Mouse (Mus musculus) c-Kit-positive CD71-negative TER-119-negative erythroid progenitor cells, embryonic 14.5 days (primary cell): ENCODE measurements around the gene Amotl1.
"Not testable (repeated sequence)": the region's sequence is repeated elsewhere in the genome, so short reads cannot be mapped to it uniquely, and the experiment has no call there.

ENCODE experiments used
- DNase-seq: peaks from one replicate; pipeline ENCODE4 v3.0.0-alpha.2; 2013; ENCODE audit warnings: low read depth

Amotl1 gene

DNA sequence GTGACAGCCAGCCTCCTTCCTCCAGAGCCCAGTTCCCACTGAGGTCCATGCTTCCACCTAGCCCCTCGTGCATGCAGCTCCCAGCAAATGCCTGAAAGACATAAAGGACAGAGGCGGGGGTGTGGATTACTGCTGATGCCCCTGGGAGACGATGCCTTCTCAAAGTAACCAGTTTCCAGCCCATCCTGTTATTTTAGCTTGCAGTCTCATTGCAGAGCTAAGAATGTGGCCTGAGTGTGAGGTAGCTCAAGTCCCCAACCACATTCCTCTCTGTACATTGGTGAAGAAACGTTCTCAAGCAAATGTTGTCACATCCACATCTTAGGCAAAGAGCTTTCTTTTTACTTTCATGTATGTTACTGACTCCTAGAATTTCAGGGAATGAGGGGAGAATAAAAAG, at the start of gene Amotl1:
Gene Amotl1 (minus strand): TSS at position 101 of the 400 bp plus-strand sequence.
- no peak for DNase-seq

DNA sequence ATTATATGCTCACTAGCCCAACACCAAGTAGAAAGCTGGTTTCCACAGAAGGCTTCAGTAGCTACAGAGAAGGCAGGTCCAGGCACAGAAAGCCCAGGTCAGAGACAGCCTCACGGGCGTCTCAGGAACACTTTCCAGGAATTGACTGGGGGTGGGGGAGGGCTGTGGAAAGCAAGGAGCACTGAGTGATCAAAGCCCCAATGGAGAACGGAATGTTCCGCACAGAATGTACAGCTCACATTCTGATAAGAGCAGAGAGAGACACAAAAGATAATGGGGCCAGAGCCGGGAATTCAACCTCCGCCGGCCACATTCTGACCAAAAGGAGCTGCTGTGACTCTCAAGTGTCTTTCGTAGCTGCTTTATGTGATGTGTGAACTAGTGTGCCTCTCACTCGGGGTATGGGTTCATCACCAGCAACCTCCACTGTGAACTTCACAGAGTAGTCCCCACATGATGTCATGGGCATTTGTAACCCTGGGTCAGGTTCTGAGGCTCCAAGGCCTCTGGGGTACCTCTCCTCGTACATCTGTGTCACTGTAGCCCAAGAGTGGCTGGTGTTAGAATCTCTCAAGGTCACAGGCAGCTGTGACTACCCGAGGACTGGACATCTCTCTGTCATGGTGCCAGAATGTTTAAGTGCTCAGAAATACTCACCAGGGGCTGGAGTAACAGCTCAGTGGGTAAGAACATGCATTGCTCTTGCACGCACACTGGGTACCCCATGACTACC, 44.7 kb upstream of the Amotl1 start:
- DNase-seq: no peak

DNA sequence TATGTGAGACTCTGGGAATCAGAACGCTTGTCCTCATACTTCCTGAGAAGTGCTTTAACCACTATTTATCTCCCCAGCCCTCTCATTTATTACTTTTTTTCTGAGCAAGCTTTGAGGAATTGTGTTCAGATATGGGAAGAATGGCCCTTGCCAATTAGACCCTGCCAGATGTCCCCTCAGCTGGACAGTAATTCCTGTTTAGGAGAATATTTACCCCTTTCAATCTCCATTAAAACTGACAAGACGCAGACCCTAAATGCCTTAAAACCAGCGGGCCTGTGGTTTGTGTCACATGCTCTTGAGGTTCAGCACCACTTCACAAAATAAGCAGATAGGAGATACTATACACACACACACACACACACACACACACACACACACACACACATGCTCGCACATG, 39.5 kb upstream of the Amotl1 start:
- no peak for DNase-seq

DNA sequence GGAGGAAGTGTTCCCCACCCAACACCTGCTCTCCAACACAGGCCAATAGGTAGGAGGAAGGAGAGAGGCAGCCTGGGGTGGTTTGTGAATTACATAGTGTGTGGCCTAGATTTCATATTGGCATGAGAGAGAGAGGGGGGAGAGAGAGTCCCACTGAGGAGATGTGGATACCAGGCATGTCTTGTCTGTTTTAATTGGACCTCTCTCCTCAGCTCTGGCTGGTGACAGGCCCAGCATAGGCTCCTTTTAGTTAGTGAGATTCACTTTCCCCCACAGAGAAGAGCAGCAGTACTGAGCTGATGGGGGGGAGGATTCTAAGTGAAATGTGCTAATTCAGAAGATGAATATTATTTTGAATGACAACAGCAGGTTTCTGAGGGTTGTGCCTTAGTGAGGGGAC, 37.9 kb upstream of the Amotl1 start:
- no peak for DNase-seq

DNA sequence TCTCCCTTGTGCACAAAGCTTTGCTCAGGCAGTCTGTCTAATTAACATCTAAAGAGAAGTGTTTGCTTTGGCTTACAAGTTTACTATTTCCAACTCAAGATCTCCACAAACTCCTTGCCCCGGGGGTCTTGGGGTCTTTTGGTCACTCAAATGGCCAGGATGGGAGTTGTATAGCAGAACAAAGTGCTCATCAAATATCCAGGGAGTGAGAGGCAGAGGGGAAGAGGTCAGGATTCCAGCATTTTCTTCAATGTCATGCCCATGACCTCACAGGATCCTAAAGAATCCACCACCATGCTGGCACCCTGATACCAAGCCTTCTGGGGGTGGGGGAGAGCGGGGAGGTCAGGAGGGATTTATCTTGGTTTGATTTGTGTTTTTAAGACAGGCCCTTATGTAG, 35.7 kb upstream of the Amotl1 start:
- no peak for DNase-seq

DNA sequence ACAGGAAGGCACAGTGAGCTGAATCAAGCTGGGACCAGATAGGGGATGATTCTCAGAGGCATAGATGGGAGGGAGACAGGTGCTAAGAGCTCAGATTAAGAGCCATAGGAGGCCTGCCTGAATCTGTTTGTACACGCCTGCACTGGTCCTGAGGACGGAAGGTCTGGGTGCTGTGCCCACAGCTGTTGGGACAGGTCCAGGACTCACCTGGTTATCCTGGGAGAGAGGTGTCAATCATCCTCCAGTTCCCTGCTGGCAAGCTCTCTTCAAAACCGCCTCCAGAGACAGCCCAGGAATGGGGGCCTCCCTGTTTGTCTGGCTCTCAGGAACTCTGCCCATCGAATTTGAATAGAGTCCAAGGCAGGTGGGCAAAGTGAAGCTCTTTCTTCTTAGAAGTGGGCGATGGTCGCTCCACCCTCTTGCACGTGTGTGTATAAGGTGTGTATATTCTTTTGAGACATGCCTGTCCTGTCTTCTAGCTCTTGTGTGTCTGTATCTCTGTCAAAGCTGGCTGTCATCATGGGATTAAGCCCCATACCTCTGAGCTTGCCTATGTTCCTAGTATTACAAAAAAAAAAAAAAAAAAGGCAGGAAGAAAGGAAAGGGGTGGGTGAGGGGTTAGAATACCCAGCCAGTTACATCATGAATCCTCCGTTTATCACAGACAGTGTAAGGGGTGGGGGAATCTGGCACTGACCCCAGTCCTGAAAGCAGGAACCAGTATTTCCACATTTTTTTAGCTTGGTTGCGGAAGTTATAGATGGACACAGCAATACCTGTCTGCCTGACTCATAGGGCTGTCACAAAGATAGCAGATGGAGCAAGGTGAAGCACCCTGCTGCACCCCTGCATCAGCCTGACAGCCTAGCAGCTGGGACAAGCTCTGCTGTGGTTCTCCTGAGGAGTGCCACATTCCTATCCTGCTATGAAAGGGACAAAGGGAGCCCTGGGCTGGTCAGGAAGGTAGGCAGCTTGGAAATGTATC, 31.1 kb upstream of the Amotl1 start:
- no peak for DNase-seq

DNA sequence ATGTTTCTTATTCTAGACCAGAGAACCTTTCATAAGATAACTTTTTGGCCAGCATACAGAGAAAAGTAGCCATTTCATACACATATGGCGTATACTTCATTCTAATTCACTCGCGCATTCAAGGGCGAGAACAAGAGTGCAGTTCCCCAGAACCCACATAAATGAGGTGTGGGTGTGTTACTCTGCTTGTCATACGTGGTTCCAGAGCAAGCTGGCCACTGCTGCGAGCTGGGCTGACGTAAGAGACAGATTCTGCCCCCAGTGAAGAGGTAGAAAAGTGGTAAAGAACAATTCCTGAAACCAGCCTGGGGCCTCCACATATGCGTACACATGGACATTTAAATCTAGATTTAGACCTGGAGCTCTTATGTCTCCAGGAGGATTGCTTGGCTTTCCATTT, 29.6 kb upstream of the Amotl1 start:
- no peak for DNase-seq

DNA sequence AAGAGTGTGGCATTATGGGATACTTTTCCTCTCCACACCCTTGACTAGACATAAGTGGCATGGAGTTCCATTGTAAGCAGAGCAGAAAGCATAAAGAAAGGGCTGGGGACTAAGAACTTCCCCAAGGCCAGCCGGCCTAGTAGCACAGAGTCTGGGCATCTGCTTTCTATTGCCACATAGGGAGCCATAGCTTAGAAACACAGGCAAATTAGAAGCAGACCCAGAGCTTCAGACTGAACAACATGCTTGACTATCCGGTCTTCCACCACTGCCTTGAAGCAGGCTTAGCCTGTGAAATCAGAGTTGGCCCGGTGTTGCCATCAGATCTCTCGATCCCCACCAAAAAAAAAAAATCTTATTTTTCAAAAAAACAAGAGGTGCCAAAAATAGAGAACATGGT, 28.3 kb upstream of the Amotl1 start:
- no peak for DNase-seq

DNA sequence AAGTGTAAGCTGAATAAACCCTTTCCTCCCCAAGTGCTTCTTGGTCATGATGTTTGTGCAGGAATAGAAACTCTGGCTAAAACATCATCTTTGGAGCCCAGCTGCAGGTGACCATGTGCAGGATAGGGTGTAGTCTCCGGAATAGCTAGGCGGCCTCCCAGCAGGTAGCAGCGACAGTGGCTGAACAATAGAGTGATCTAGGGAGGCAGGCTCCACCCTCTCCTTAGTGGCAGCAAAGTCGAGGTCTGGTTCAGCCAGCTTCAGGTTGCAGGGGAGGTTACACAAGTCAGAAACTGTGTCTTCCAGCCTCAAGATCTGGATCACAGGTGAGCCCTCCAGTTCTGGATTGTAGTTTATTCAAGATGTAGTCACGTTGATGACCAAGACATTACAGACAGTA, 27.1 kb upstream of the Amotl1 start:
- not testable (repeated sequence) for DNase-seq

DNA sequence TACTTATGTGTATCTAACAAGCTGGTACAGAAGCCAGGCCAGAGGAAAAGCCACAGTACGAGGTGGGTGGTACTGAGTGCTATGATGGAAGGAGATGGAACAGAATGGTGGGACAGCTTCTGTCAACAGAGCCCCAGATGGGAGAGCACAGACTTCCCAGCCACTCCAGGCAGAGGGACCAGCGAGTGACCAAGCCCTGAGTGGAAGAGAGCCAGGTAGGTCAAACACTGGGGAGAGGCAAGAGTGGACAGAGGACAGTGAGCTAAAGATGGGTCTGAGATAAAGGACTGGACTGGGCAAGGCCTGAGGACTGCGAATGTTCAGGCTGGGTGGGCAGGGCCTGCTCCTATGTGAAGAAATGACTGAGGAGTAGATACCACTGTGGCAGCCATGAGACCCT, 23.5 kb upstream of the Amotl1 start:
- DNase-seq: no peak

DNA sequence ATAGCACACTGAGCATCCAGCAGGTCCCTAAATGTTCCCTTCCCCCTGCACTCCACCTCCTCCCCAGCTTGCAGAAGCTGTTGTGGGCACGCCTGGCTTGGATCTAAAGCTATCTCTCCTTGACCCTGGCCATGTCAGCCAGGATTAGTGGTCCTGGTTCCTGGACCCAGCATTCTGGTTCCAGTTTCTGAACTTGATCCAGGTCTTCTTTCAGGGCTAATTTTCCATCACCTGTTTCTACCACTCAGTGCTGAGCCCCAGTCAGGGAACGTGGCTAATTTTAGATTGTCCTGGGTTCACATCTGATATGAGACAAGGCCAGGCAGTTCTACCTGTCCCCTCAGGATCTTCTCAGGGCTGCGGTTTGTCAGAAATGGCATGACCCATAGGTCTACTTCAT, 21.2 kb upstream of the Amotl1 start:
- DNase-seq: no peak

DNA sequence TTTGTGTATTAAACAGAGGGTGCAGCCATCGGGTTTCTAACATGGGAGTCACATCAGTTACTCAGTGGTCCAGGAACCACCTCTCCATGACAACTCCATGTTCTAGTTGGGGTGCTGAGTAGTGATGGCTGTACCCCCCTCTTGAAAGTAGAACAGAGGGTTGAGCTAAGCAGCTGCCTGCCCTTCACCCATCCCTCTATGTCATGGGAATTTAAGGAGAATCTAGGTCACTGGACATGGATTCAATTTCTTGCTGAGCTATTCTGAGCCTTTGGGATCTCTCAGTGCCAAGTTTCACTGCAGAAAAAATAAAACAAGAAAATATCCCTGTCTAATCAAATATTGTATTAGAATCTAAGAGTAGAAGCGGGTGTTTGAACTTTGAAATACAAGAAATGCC, 18.7 kb upstream of the Amotl1 start:
- DNase-seq: no peak

DNA sequence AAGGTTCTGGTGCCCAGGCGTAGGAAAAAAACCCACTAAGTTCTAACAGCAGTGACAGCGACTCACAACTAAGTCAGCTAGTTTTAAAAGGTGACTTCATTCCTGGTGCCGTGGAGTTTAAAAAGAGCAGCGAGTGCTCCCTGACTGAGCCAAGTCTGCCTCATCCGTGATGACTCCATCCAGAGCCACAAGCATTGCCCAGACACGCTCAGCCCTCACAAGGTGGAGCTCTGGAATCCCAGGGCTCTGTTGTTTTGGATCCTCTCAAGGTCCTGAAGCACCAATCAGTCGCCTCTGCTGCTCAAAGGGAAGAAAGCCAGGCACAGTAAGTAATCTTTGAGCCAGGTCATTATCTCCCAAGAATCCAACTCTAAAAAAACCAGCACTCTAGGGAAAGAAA, 18.0 kb upstream of the Amotl1 start:
- no peak for DNase-seq

DNA sequence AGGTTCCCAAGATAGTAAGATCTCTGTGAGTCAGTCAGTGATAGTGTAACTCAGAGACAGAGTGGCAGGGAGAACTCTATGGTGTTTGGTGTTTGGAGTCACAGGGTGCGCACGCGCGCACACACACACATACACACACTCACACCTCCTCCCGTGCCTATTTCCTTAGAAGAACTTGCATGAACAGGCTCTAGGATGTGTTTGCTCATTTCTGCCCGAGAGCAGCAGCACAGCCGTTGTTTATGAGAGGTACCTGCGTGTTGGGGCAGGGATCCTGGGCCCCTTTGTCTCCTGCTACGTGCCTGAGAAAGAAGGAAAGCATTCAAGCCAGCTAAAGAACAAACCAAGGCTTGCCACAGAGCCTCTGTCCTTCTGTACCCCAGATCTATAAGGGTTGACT, 17.3 kb upstream of the Amotl1 start:
- DNase-seq: no peak

DNA sequence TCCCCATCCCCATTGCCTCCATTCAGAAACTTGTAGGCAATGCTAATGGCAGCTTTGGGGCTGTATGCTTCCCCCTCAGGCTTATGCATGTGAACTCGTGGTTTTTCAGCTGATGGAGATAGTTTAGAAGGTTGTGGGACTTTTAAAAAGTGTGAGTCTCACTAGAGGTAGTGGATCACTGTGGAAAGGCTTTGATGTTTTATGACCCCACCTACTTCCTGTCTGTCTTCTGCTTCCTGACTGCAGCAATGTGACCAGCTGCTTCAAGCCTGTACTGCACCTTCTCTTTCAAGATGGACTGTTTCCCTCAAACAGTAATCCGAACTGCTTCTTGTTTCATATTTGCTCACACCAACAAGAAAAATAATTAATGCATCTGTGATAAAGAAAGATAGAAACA, 13.1 kb upstream of the Amotl1 start:
- no peak for DNase-seq

DNA sequence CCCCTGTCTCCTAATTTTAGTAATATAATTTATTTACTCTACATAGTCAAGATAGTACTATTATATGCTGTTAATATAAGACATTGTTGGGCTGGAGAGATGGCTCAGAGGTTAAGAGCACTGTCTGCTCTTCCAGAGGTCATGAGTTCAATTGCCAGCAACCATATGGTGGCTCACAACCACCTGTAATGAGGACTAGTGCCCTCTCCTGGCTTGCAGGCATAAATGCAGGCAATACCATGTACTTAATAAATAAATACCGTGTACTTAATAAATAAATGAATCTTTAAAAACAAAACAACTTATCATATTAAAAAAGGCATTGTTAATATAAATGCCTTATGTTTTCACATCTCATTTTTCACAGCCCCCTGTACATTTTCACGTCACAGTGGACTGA, 9.2 kb upstream of the Amotl1 start:
- no peak for DNase-seq

DNA sequence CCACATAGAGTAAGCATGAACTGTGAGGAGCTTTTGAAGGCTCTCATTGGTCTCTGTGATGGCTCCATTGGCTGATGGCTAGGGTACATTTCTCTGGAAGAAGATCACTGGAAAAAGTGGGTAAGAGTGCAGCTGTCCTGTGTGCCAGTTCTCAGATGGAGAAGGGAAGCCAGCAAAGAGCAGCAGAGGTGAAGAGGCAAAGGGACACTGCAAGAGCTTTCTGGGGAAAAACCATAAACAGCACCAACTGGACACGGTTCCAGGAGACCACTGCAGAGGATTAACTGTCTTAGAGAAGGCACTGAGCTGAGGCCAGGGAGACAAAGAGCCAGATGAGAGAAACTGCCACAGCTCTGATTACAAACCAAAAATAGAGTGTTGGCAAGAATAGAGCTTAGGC, 7.9 kb upstream of the Amotl1 start:
- DNase-seq: no peak

DNA sequence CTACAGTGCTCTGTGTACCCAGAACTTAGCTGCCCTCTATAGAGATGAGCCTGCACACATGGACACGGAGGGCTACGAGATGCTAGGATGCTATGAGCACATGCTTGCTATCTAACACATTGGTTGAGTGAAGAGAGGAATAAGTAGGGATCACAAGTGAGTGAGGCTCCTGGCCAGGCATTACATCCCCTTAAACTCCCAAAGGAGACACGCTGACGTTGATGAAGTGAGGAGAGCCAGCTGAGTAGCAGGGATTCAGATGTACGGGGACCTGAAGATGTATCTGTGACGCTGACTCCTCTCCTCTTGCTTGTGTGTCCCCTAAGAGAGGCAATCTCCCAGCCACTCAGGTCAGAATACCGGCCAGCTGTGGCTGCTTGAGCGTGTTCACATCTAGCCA, 3.0 kb upstream of the Amotl1 start:
- no peak for DNase-seq

DNA sequence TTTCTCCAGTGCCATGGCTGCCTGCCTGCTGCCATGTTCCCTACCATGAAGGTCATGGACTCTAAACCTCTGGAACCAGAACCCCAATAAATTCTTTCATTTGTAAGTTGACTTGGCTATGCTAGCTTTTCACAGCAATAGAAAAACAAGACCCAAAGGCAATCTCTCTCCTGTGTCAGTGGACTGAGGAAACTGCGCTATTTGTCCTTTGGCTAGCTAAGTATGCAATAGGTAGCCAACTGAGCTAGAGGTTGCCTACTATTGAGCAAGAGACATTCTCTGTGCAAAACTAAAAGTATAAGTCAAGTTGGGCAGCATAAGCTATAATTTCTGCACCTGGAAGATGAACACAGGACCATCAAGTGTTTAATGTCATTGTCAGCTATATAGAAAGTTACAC, 1.8 kb upstream of the Amotl1 start:
- no peak for DNase-seq

DNA sequence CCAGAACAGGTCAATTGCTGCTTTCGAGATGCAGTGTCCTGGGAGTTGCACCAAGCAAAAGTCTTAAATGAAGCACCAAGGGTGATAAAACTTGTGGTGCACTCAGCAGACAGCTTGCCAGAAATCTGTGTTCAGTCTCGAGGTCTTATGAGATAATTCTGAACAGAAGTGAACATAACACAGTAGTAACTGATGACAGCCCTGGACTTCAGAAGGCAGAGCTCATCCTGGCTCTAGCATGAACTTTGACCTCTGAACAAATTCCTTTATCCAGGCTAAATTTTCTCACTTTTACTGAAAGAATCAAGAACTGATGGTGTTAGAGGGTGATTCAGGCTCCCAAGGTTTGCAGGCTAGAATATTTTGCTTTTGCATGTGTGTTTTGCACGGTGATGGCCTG, 1.2 kb upstream of the Amotl1 start:
- no peak for DNase-seq

DNA sequence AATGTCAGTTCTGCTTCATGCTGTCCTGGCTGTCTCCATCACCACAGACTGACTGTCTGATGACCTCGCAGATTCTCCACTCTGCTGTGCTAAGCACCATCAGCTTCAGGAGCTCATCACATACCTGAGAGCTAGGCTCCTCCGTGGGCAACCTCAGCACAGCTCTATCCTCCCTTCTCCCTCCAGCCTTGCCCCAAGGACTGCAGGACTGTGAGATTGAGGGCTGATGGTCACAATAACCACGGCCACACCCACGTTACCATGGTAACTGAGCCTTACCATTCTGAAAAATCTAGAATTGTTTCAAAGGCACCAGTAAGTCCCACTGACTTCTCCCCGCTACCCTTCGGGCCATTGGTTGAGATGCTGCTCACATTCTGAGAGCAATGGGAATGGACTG, 1.5 kb downstream of the Amotl1 start:
- DNase-seq: no peak

DNA sequence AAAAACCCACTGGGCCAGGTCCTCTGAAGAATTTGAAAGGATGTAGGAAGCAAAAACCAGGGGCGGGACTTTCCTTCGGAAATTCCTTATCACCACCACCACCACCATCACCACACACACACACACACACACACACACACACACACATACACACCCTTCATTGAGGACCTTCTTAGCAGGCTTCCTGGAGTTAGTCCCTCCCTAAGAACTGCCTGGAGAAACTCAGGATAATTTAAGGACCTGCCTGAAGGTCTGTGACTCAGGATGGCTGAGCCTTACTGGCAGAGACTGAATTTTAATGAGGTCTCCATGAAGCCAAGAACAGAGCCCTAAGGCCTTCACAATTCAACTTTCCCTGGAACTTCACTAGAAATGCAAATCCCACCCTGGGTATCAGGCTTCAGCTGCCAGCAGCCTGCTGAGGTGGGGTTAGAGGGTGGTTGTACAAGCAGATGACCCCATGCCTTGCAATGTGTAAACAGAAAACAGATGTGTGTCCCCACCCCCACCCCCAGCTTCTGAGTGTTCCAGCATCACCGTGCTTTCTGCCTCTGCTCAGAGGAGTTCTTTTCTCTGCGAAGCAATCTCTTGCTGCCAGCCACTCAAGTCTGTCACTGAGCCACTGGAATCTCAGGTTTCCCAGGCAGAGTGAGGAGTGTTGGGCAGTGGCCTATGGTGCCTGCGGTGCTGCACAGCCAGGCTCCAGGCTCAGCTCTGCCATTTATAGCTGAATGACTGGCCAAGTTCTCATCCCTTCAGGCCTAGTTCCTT, 2.4 kb downstream of the Amotl1 start:
- DNase-seq: no peak
